Mouse (Mus musculus): ENCODE measurements around the gene Ddost.

DNA sequence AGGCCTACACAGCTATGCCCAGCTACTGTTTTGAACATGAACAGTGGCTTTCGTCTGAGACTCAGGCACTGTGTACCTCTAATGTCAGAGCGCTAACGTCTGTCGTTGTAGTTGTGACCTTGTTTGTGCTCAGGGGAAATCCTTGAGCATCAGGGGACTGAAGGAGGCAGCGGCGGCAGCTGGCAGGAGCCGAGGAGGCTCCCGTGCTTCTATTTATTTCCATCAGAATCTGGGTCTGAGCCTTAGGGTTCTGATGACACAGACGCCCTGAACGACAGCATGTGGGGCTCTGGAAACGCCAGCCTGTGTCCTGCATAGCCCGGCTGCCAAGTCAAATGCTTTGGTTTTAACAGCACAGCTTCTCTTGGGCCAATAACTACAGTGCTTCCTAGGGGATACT is 30.5 kb downstream of the Ddost start:
- TF ChIP-seq ZNF384 (IDR thresholded peaks at IDR 0.05; ENCODE audit: low read depth, low read length) = no peak
- TF ChIP-seq CHD2 (IDR thresholded peaks at IDR 0.05; ENCODE audit: low read depth, low read length) = no peak
- TF ChIP-seq HCFC1 (IDR thresholded peaks at IDR 0.05; ENCODE audit: borderline replicate concordance, insufficient read depth, low read length) = no peak
- no peak for TF ChIP-seq ZC3H11A (IDR thresholded peaks at IDR 0.05; ENCODE audit: borderline replicate concordance, low read depth, low read length)
